Mouse (Mus musculus) T-helper 17 cell (primary cell): ENCODE measurements around the gene Stk38.

ENCODE experiments used
- in situ Hi-C, 2 experiments: fragments of 300-600 bp; cut with MboI, MseI; formaldehyde crosslinking; loops; 1 replicate in 1 of 2; 2 replicates in 1 of 2; pipeline ENCODE4 v1.15.1; 2025; ENCODE audit warnings: high pct_unique_total_duplicates in 2 of 2

Gene Stk38

DNA sequence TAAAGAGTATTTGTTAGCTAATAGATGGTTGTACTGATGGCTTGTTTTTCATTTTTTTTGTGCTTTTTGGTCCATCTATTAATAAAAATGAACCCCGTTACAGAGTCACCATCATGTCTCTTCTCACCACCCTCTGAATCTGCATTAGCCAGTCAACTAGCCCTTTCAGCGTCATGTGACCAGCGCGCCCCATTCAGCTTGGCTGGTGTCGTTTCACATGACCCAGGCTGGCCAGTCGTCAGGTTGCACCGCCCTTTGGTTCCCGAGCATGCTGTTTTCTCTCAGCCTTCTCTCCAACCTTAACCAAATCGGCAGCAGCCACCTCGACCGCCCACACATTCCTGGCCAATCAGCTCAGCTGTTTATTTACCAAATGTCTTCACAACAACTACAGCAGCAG, 31.6 kb upstream of the Stk38 start:
- in situ Hi-C loops: loop anchor here in 1 of 2 experiments (10.0 kb wide), 1 partner anchor 455 kb away; the partner anchor contains the start of gene Pim1

DNA sequence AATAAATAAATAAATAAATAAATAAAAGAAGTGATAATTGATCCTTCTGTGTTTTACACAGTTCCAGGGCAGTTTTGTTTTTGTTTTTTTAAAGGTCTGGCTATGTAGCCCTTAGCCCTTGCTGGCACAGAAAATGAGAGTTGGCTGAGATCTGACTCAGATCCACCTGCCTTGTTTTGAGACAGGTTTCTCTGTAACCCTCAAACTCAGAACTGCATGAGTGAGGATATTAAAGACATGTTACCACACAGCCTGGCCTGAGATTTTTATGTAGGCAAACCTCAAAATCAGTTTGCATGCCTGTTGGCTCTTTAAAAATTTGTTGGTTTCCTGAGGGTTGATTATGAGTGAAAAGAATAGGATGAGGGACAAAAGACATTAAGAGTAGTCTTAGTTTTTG, 27.7 kb upstream of the Stk38 start:
- in situ Hi-C loops: loop anchor here in 1 of 2 experiments (10.0 kb wide), 1 partner anchor 459 kb away; the partner anchor contains the start of gene Pim1

DNA sequence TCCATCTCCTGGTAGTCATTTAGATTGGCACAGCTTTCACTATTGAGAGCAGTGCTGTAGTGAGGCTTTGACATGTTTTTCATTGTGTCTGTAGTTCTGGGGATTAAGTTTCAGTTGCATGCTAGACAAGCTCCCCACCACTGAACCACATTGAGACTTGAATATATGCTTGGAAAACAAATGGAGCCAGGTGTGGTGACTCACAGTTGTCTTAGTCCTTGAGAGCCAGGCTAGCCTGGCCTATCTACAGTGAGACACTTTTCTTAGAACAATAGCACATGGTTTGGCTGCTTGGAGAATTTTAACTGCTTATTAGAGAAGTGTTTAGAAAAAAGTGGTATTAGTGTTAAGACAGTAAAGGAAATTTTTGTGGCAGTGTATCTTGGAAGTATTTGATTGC, 26.5 kb upstream of the Stk38 start:
- in situ Hi-C loops: loop anchor here in 1 of 2 experiments (10.0 kb wide), 1 partner anchor 461 kb away; the partner anchor contains the start of gene Pim1

DNA sequence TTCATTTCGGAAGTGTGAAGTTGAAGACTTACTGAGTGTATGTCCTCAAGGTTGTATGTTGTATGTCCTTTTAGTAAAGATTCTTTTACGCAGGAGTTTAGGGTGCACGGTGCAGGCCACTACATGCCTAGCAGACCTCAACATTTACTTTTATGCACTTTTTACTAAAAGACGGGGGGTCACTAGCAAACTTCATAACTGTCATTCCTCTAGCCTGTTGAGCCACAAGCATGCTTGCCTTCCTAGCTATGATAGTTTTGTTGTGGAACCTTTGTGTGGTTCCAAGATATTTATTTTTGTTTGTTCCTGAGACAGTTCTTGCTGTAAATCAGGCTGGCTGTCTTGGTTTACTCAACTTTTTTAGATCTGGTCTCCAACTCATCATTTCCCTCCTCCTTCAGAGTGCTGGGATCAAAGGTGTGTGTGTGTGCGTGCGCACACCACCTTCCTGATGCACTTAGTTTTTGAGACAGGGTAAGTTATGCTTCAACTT, 25.8 kb upstream of the Stk38 start:
- in situ Hi-C loops: loop anchor here in 1 of 2 experiments (10.0 kb wide), 1 partner anchor 461 kb away; the partner anchor contains the start of gene Pim1

DNA sequence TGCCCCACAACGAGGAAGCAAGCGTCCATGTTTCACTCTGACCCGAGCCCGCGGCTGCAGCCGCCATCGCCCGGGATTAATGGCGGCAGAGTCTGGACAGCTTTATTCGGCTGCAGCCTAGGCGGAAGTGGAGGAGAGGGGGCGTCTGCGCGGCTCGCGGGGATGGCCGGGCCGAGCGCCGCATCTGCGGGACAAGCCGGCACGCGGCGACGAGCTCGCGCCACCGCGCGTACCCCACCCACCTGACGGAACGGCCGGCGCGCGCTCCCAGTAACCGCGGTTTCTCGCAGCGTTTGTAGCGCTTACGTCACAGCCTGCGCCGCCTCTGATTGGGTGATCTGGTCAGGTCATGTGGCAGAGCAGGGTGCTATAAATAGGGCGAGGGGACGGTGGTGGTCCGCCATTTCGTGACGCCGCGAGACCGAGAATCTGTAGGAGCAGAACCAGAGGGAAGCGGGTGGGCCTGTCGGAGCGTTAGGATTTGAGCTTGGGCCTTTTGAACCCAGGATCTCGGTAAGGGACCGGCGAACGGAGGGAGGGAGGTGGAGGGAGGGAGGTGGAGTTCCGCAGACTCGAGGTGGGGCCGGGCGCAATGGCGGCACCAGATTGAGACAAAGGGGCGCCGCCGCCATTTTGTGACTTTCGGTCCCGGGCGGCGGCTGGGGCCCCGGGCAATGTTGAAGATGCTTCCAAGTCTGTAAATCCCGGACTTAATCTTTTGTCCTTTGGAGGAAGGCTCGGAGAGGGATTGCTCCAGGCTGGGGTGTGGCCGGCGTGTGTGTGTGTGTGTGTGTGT, 24.7 kb upstream of the Stk38 start, which contains the start of gene Srsf3:
Gene Srsf3 (plus strand): TSS at position 355 of the 796 bp plus-strand sequence.
- in situ Hi-C loops: loop anchor here in 1 of 2 experiments (10.0 kb wide), 1 partner anchor 462 kb away; the partner anchor contains the start of gene Pim1

DNA sequence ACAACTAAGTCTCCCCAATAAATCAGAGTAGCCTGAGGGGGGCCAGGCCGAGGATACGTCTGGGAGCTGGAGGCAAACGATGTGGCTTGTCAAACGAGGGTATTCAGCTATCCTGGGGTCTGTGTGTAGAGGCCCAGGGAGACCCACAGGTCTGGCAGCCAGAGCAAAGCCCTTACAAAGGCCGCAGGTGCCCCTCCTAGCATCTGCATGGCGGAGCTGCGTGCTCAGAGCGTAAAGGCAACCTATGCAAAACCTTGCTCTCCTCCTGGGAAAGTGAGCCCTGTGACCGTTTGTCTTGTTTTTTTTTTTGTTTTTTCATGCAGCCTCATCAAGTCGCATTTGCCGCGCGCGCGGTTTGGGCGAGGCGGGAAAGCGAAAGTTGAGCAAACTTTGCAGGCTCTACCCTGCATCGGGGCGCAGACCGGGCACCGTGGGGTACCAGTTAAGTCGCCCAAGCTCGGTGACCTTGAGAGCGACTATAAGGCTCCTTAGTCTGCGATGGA, 24.0 kb upstream of the Stk38 start:
- in situ Hi-C loops: loop anchor here in 1 of 2 experiments (10.0 kb wide), 1 partner anchor 463 kb away; the partner anchor contains the start of gene Pim1

DNA sequence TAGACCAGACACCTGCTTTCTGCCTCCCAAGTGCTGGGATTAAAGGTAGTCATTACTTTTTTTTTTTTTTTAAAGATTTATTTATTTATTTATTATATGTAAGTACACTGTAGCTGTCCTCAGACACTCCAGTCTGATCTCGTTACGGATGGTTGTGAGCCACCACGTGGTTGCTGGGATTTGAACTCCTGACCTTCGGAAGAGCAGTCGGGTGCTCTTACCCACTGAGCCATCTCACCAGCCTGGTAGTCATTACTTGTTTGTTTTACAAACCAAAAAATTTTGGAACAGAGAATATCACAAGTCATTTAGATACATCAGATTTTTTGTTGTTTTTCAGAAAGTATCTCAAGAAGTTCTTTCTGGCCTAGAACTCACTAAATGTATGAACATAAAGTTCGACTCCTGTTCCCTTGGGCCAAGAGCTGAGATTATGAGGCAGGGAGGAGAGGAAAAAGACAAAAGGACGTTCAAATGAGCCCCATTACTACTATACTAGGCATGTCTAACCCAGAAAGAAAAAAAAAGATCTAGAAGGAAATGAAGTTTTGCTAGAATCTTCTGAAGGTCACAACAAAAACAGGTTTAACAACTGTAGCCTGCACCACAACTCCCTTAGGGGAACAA, 23.4 kb upstream of the Stk38 start:
- in situ Hi-C loops: loop anchor here in 1 of 2 experiments (10.0 kb wide), 1 partner anchor 464 kb away; the partner anchor contains the start of gene Pim1

DNA sequence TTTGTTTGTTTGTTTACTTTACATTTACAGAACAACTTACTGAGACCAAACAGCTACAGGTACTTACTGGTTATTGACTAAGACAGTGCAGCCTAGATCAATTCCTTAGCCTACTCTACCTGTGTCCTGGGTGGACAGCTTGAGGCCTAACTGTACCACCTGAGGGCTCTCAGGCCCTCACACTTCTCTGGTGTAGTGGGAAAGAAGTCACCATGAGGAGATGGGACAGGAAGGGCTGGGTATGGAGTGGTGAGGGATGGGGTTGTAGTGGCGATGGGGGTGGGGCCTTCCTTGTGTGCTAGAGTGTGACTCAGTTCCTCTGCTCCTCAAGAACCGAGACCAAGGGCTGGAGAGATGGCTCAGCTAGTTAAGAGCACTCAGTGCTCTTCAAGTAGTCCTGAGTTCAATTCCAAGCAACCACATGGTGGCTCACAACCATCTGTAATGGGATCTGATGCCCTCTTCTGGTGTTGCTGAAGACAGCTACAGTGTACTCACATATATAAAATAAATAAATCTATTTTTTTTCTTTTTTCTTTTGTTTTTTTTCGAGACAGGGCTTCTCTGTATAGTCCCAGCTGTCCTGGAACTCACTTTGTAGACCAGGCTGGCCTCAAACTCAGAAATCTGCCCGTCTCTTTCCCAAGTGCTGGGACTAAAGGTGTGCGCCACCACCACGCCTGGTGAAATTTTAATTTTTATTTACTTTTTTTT, 22.7 kb upstream of the Stk38 start:
- in situ Hi-C loops: loop anchor here in 1 of 2 experiments (10.0 kb wide), 1 partner anchor 464 kb away; the partner anchor contains the start of gene Pim1

DNA sequence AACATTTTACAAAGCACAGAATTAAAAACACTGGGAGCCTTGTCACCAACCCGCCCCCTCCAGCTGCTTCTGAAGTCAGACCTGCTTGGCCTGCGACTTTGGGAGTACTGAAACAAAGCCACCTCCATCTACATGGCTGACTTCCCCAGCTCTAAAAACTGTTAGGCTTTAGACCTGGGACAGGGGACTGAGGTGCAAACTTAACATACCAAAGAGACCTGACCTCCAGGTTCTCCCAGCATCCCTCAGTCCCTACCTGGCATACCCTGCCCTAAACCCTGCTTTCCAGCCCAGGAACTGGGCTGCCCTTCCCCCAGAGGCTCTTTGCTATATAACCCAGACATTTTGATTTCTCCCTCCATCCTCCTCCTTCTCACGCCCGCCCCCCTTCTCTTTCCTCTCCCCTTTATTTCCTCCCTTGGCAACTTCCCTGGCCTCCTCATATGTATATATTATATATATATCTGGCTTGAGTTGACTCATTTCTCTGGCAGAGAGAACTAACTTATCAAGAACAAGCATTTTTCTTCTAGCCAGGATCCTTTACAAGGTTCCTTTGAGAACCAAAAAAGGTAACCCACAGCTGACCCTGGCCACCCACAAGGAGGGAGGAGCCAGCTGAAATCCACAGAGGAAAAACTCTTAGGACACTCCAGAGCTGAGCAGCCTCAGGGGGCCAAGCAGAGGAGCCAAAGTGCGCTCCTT, 19.0 kb upstream of the Stk38 start:
- in situ Hi-C loops: no loop called here

DNA sequence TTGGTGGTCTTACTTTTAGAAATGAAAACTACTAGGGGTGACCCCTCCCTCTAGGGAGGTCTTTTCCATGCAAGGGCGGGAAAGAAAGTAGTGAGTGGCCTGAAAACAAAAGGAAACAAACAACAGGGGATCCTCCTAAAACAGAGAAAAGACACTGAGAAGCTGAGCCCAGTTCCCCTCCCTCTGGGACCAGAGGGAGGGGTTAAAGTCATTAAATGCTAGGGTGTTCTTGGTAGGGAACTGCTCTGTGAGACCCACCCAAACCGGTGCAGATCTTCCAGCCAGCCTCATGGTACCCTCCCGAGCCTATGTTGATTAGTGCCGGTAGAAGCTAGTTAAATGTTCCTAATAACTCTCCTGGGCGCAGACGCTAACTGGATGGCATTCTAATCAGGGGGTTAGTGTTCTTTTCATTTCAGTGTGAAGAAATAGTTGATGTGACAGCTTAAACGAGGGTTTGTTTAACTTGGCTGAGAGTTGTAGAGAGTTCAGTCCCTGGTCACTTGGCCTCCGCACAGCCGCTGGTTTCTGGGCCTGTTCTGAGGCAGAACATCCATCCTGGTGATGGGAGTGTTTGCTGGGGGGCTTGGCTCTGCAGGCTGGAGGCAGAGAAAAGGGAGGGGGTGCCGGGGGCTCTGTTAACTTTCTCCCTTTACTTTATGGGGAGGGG, 17.2 kb upstream of the Stk38 start:
- in situ Hi-C loops: no loop called here

DNA sequence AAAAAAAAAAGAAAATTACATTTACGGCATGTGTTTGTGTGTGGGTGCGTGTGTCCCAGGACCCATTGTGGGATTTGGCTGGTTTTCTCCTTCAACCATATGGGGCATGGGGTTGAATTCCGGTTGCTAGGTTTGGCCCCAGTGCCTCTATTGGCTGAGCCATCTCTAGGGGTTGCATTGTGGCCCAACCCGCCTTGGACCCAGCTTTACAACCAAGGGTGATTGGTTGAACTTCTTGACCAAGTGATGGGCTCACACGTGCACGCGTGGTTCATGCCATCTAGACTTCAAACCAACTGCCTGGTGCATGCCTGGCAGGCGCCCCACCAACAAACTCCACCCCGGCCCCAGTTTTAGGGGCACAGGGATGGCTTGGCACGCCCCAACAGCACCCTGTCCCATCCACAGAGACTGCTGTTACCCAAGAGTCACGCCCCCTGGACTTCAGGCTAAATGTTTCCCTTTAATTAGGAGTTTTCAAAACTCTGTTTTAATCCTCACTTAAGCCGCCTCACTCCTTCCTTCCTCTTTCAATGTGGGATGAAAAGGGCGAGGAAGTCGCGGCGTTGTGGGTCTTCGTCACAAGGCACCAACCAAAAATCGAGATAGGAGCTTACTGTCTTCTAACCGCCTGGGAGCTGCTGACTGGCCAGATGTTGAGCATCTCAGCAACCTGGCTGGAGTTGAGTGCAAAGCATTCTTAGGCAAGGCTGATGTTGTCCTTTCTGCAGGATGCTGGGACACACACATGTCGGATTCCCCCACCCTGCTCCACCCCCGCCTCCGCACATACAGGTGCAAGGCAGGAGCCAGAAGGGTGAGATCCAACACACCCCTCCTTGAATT, 16.5 kb upstream of the Stk38 start:
- in situ Hi-C loops: no loop called here

DNA sequence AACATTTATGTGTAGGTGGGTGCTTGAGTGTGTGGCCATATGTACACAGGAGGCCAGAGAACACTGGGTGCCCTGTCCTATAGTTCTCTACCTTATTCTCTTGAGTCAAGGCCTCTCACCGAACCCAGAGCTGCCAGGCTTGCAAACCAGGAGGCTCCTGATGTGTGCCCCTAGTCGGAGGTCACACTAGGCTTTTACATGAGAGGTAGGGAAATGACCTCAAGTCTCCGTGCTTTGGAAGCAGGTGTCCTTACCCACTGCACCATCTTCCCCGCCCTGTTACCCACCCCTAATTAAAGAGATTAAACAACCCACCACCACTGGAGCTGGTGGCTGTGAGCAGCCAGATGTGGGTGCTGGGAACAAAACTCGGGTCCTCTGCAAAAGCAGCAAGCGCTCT, 15.6 kb upstream of the Stk38 start:
- in situ Hi-C loops: no loop called here

DNA sequence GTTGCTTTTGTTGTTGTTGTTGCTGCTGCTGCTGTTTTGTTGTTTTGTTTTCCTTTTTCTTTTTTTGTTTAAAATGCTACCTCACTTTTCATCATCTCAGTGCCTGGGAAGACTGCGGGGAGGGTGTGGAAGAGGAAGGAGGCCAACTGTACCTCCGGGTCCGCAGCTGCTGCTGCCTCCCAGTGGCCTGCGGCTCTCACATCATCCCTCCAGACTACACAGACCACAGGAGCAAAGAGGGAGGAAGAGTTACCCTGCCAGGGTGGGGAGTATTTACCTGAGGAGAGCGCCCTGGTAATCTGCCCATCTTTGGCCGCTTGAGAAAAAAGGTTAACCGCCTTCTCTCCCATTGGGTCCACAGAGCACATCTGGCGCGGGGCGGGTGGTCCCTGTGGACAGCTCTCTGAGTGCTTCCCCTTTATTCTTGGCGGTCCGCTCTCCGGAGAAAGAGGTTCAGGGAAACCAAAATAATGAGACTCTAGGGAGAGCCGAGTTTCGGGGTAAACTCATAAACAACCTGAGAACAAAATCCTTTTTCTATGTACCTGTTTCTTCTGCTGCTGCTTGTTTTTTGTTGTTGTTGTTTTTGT, 14.5 kb upstream of the Stk38 start:
- in situ Hi-C loops: no loop called here

DNA sequence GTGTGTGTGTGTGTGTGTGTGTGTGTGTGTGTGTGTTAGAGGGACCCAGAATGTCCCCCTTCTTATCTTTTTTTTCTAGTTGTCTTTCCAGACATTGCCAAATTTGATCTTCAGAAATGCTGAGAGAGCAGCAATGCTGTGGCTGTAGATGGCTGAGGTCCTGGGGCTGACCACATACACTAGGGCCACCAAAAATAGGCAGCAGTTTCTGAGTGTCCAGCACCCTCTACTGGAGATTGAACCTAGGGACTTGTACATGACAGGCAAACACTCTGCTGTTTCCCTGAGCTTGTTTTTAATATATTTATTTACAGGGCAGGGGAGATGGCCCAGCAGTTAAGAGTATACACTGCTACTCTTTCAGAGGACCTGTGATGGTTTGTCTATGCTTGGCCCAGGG, 12.6 kb upstream of the Stk38 start:
- in situ Hi-C loops: no loop called here

DNA sequence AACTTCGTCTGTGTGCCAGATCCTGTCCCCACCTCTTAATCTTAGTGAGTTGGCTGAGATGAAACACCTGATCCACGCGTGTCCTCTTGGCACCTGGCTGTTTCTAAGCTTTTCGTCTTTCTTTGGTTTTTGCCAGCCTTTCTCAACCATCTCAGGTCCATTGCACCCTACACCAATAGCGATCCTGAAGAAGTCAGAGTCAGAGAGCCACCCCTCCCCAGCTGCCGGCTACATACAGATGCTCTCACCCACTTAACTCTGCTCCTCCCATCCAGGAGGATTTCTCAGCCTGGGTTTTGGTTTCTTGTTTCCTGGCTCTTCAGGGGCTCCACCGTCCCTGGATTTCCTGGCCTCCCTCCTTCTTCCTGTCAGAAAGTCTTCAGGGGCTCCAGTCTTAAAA, 11.6 kb upstream of the Stk38 start:
- in situ Hi-C loops: loop anchor here in 1 of 2 experiments (10.0 kb wide), 1 partner anchor 975 kb away; no protein-coding TSS in a partner anchor

DNA sequence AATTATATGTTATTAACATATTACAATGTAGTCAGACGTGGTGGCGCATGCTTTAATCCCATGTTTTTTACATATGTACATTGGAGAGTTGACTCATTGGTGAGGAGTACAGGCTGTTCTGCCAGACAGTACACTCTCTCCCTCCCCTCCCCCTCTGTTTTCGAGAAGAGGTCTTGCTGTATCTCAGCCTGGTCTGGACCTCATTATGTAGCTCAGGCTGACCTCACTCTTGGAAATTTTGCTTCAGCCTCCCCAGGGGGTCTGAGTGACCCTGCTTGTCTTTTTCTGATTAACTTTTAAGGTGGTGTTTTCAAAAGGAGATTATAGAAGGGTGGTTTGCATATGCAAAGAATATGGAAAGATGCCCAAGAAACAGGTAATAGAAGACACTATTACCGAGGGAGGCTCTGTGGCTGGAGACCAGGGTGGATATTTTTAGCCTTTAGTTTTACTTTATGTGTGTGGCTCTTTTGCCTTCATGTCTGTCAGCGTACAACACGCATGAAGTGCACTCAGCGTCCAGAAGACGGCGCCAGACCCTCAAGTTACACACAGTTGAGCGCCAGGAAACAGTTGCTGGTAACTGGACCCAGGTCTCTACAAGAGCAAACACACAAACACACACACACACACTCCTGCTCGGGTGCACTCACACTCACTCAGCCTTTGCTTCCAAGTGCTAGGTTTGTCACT, 10.6 kb upstream of the Stk38 start:
- in situ Hi-C loops: loop anchor here in 1 of 2 experiments (10.0 kb wide), 1 partner anchor 976 kb away; no protein-coding TSS in a partner anchor

DNA sequence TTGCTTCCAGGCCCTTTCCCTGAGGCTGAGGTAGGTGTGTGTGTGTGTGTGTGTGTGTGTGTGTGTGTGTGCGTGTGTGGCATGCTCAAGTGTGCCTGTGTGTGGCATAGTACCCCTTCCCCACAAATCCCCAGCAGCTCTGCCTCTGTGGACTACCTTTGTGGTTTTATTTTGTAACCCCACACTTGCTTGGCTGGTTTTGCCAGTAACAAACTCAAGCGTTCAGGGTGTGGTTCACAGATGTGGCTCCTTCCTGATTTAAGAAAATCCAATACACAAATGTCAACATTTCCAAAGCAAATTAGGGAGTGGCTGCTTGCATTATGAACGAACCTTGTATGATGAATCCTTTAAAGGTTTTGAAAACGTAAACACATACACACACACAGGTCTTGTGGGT, 8.9 kb upstream of the Stk38 start:
- in situ Hi-C loops: loop anchor here in 1 of 2 experiments (10.0 kb wide), 1 partner anchor 978 kb away; no protein-coding TSS in a partner anchor

DNA sequence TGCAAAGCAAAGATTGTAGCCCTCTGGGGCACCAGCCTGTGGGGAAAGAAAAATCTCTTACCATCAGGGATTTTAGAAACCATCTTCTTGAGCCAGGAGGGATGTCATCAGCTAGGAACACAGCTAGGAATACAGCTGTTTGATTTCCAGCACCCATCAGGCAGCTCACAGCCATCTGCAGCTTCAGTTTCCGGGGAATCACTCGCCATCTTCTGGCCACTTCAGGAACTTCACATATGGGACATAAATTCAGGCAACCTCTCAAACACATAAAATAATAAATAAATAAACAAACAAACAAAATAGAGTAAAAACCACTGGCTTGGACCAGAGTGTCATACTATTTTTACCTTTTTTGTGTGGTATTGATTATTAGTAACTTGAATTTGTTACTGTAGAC, 7.8 kb upstream of the Stk38 start:
- in situ Hi-C loops: loop anchor here in 1 of 2 experiments (10.0 kb wide), 1 partner anchor 979 kb away; no protein-coding TSS in a partner anchor
